Mouse (Mus musculus): ENCODE measurements at regions not wholly inside any gene's neighbourhood (a gene's known extent, or its start where the extent isn't known, plus 50 kb on each side); places are given as distances from the start of the nearest gene placed in this dataset.

- no peak for DNase-seq (ENCODE audit: extremely low spot score in 1 of 2, low spot score in 1 of 2)
Measured at GRCm38 (mm10) chr19:49375754-49376619, 1170.2 kb downstream of the Sorcs3 start.

GRCm38 (mm10) chr19:49379646-49380045 is 1173.8 kb downstream of the Sorcs3 start:
- DNase-seq (ENCODE audit: extremely low spot score in 1 of 2, low spot score in 1 of 2), result no peak

GRCm38 (mm10) chr19:49396257-49396656 is 1190.4 kb downstream of the Sorcs3 start:
- DNase-seq (ENCODE audit: extremely low spot score in 1 of 2, low spot score in 1 of 2), result no peak

- DNase-seq (ENCODE audit: extremely low spot score in 1 of 2, low spot score in 1 of 2), result no peak
Measured at GRCm38 (mm10) chr19:49415326-49415725, 1209.5 kb downstream of the Sorcs3 start.

GRCm38 (mm10) chr19:49423059-49423900 is 1217.5 kb downstream of the Sorcs3 start:
- no peak for DNase-seq (ENCODE audit: extremely low spot score in 1 of 2, low spot score in 1 of 2)
